Mouse (Mus musculus) hindbrain, embryonic 16.5 days (tissue): Measurements from ENCODE around the gene Tmem30b. TPM values are rescaled to one million over a fixed set of nuclear protein-coding genes. Genes with fewer than 3 reads are reported as not detected.
A peak's percentile ranks its signal among the peaks of the same experiment; 100 is the strongest.
"Not testable (repeated sequence)": the region's sequence is repeated elsewhere in the genome, so short reads cannot be mapped to it uniquely, and the experiment has no call there.

Experiments used
- ATAC-seq: fragments of 200-750 bp; cut with Nextera tagmentation; 2 replicates; pipeline ENCODE4 v1.8.0; 2017; ENCODE audit warnings: moderate TSS enrichment, moderate library complexity
- H3K27ac ChIP-seq: fragments of 300-500 bp; sonication (generic); 2 replicates; pipeline ENCODE4 v1.5.1; 2014; ENCODE audit warnings: low read depth, mild to moderate bottlenecking, control low read depth, low read length, moderate library complexity
- H3K27me3 ChIP-seq: fragments of 300-500 bp; sonication (generic); replicated peaks from 2 replicates; pipeline ENCODE4 v1.6.1; 2014; ENCODE audit warnings: low read length; ENCODE audit not compliant: control insufficient read depth, insufficient read depth
- H3K36me3 ChIP-seq: fragments of 300-500 bp; sonication (generic); 2 replicates; pipeline ENCODE4 v1.6.1; 2014; ENCODE audit warnings: mild to moderate bottlenecking, low read length, moderate library complexity, mixed read lengths; ENCODE audit not compliant: control insufficient read depth, insufficient read depth
- H3K4me1 ChIP-seq: fragments of 300-500 bp; sonication (generic); 2 replicates; pipeline ENCODE4 v1.6.1; 2014; ENCODE audit warnings: low read depth, low read length; ENCODE audit not compliant: control insufficient read depth, insufficient read depth
- H3K4me2 ChIP-seq: fragments of 300-500 bp; sonication (generic); 2 replicates; pipeline ENCODE4 v1.6.1; 2014; ENCODE audit warnings: mild to moderate bottlenecking, low read length, control low read depth, moderate library complexity
- H3K4me3 ChIP-seq: fragments of 300-500 bp; sonication (generic); 2 replicates; pipeline ENCODE4 v1.5.1; 2014; ENCODE audit warnings: mild to moderate bottlenecking, low read length, control low read depth, moderate library complexity
- H3K9ac ChIP-seq: fragments of 300-500 bp; sonication (generic); 2 replicates; pipeline ENCODE4 v1.6.1; 2014; ENCODE audit warnings: low read depth, mild to moderate bottlenecking, control low read depth, low read length, moderate library complexity
- H3K9me3 ChIP-seq: fragments of 300-500 bp; sonication (generic); 2 replicates; pipeline ENCODE4 v1.6.1; 2014; ENCODE audit warnings: mild to moderate bottlenecking, low read length, moderate library complexity; ENCODE audit not compliant: control insufficient read depth
- WGBS: fragments of 180-500 bp; shearing (Covaris S2); extraction: QIAGEN DNeasy Blood & Tissue Kit; methylation state at CpG from one replicate; pipeline ENCODE4 v1.1.7; 2014; 5-methylcytosine and 5-hydroxymethylcytosine counted together
- polyA plus RNA-seq: library from polyadenylated mRNA; unstranded; fragments of >200 nt; fragmentation: Nextera tagmentation; extraction: Ambion mirVana; gene quantifications from 2 replicates; pipeline ENCODE4 v1.2.1, GENCODE M21; 2015

Gene Tmem30b
- polyA plus RNA-seq, 1 experiment from 2014 or later = 0.21 TPM

DNA sequence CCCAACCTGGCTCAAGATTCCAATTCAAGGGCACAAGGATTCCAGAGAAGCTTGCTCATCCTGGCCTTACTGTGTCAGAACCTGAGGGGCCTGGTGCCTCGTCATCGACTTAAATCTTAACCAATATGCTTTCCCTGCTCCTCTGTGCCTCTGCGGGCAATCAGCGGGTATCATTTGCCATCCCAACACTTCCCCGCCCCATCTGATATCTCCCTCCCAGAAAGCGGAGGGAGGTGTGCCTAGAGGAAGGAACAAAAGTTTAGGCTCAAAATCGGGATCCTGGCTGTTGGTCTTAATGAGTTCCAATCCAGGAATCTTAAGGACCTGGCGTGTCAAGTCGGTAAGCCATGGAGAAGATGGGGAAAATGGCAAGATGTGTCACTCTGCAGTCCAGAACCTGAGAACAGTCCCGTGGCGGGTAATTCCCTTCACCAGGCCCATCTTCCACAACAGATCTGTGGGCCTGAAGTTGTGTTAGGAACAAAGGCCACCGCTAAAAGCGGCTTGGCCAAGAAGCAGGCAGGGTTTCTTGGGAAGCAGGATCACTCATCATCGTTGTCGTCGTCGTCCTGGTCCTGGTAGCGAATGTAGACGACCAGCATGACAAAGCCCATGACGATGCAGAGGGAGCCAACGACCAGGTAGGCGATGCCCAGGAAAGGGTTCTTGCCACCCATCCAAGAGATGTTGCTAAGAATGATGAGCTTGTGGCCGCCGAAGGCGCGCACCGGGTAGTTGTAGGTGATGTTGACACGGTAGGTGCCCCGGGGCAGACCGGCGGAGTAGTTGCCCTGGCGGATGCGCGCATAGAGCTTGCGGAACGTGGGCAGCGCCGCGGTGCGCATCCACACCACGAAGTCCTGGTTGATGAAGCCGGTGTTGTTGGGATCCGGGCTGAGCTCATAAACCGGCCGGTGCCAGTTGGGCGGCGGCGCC is 1.2 kb downstream of the Tmem30b start:
- H3K4me1 ChIP-seq = peaks cover 12% of the 10 kb centered on the region
- peak overlapping the region; percentile 56 for H3K4me2 ChIP-seq
- no peaks in the 10 kb centered on the region for H3K9me3 ChIP-seq
- 16% methylated on average over 48 of the region's 48 CpGs for WGBS
- no peak overlapping the region for H3K27ac ChIP-seq
- peak overlapping the region; percentile 27 for H3K9ac ChIP-seq
- no peaks in the 10 kb centered on the region for H3K36me3 ChIP-seq
- ATAC-seq = no peak
- peak overlapping the region; percentile 41 for H3K4me3 ChIP-seq
- peaks cover 64% of the 10 kb centered on the region for H3K27me3 ChIP-seq

DNA sequence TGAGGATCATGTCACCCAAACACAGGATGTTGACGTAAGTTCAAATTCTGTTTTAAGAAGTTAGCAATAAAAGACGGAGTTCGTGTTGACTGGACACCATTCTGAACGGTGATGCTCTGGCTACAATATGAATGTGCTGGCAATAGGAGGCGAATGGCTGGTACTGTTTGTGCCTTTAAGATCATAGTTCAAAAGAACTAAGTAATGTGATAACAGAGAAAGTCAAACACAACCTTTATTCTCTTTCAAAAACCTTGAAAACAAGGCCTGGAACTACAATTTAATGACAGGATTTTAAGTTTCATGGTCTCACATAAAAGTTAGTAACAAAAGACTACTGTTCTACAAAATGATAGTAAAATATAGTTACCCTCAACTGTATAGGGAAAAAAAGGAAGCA is 3.0 kb downstream of the Tmem30b start:
- ATAC-seq = no peak

DNA sequence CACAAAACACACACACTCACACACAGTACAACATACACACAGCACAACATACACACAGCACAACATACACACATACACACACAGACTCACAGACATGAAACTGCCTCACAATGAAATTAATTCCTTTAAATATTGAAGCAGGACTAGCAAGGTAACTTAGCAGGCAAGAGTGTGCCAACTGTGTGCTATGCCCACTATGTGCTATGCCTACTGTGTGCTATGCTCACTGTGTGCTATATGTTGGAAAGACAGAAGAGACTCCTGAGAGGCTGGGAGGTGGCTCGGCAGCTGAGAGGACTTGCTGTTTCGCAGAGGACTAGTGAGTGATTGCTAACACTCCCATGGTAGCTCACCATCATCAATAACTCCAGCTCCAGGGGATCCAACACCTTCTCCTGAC is 5.8 kb downstream of the Tmem30b start:
- no peaks in the 10 kb centered on the region for H3K9me3 ChIP-seq
- no peak overlapping the region for H3K4me2 ChIP-seq
- no peaks in the 10 kb centered on the region for H3K36me3 ChIP-seq

More for the DNA sequence above, 3.0 kb downstream of the Tmem30b start:
- Histone ChIP-seq H3K9me3 (no peaks in the 10 kb centered on the region), H3K4me2 (no peak overlapping the region), H3K36me3 (no peaks in the 10 kb centered on the region), H3K27me3 (peaks cover 49% of the 10 kb centered on the region), H3K27ac (no peak overlapping the region), H3K4me1 (peaks cover 12% of the 10 kb centered on the region), H3K4me3 (no peak overlapping the region), H3K9ac (no peak overlapping the region)
- 87% methylated on average over 5 of the region's 5 CpGs for WGBS

DNA sequence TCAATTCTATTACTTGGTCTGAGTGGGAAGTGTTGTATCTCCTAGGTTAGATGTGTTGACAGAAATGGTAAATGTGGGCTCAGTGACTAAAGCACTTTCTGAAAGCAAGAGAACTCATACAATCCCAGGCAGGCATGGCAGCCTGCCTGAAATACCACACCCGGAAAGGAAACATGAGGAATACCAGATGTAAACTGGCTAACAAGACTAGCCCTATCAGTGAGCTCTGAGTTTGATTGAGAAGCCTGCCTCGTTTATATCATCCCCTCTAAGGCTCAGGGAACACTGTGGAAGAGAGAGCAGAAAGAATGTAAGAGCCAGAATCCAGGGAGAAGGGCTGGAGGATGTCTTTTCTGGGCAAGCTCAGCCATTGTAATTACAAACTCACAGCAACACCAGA is 7.0 kb downstream of the Tmem30b start:
- Histone ChIP-seq H3K27ac (no peak overlapping the region), H3K36me3 (no peaks in the 10 kb centered on the region), H3K4me3 (no peak overlapping the region), H3K9ac (no peak overlapping the region), H3K4me1 (no peaks in the 10 kb centered on the region), H3K4me2 (no peak overlapping the region), H3K9me3 (no peaks in the 10 kb centered on the region), H3K27me3 (peaks cover 11% of the 10 kb centered on the region)
- ATAC-seq = no peak
- 44% methylated on average over 2 of the region's 2 CpGs for WGBS

More for the DNA sequence above, 5.8 kb downstream of the Tmem30b start:
- ATAC-seq = no peak
- H3K4me3 ChIP-seq = no peak overlapping the region
- no peak overlapping the region for H3K9ac ChIP-seq
- no peak overlapping the region for H3K27ac ChIP-seq
- H3K4me1 ChIP-seq = peaks cover 2% of the 10 kb centered on the region
- H3K27me3 ChIP-seq = peaks cover 23% of the 10 kb centered on the region
- 83% methylated on average over 2 of the region's 2 CpGs for WGBS

DNA sequence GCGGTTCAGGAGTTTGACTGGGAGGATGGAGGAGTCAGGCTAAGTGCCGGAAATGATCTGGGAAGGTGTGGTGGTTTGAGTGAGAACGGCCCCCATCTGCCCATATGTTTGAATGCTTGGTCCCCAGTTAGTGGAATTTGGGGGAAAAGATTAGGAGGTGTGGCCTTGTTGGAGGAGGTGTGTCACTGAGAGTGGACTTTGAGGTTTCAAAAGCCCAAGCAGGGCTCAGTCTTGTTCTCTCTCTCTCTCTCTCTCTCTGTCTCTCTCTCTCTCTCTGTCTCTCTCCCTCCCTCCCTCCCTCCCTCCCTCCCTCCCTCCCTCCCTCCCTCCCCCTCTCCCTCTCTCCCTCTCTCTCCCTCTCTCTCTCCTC is 8.1 kb downstream of the Tmem30b start:
- not testable (repeated sequence) for H3K36me3 ChIP-seq, ATAC-seq, H3K4me3 ChIP-seq, H3K9ac ChIP-seq, H3K4me1 ChIP-seq, H3K27me3 ChIP-seq, H3K27ac ChIP-seq, H3K9me3 ChIP-seq
- H3K4me2 ChIP-seq = peak overlapping the region; percentile 19; the same call in 1 of the 2 replicates
- WGBS = 53% methylated on average over 3 of the region's 3 CpGs

DNA sequence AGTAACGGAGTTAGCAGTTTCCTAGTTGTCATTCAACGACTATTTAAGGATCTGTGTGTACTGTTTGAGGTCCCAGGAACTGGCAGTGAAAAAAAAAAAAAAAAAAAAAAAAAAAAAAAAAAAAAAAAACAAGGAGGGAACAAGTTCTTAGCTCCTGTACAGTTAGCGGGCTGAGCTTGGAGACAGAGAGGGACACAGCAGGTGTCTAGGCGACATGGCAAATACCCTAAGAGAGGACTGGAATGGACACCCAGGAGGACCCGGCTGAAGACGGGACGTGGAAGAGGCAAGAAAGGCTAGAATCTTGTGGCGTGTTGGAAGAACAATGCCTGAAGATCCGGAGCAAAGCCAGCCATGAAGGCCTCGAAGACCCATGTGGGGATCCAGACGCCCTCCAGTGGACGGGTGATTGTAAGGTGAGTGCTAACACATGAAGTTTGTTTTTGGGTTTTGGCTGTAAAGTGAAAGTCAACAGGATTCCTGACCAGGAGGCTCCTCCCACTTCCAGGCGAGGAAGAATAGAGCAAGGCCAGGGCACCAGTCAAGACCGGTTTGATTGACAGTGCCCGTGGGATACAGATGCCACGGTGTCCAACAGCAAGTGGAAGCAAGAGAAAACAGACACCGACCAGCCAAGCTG is 8.6 kb downstream of the Tmem30b start:
- ATAC-seq = no peak
- no peak overlapping the region for H3K9ac ChIP-seq
- peak overlapping the region; percentile 19; the same call in 1 of the 2 replicates for H3K4me2 ChIP-seq
- H3K9me3 ChIP-seq = no peaks in the 10 kb centered on the region
- H3K36me3 ChIP-seq = no peaks in the 10 kb centered on the region
- no peaks in the 10 kb centered on the region for H3K4me1 ChIP-seq
- no peak overlapping the region for H3K27ac ChIP-seq
- H3K4me3 ChIP-seq = no peak overlapping the region
- WGBS = 28% methylated on average over 17 of the region's 17 CpGs
- peaks cover 5% of the 10 kb centered on the region for H3K27me3 ChIP-seq

DNA sequence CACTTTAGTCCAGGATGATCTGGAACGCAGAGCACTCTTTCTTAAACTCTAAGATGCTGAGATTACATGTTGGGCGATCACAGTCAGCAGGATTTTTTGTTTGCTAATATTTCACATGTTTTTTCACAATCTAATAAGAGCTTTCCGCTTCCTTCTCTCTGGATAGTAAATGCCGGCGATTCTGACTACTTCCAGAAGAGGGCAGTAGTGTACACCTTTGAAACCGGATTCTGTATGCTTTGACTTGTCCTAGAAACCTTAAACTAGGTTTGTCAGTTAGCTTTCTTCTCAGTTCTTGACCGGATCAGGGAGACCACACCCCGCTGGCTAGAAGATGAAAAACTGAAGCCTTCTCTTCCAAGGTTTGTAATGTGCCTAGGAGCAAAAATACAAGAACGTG is 11.6 kb downstream of the Tmem30b start:
- Histone ChIP-seq H3K4me3 (no peak overlapping the region), H3K4me2 (no peak overlapping the region), H3K4me1 (no peaks in the 10 kb centered on the region), H3K9ac (no peak overlapping the region), H3K27ac (no peak overlapping the region), H3K9me3 (no peaks in the 10 kb centered on the region), H3K27me3 (no peaks in the 10 kb centered on the region; the same call in 1 of the 2 replicates), H3K36me3 (no peaks in the 10 kb centered on the region)
- WGBS = 12% methylated on average over 9 of the region's 9 CpGs
- no peak for ATAC-seq

DNA sequence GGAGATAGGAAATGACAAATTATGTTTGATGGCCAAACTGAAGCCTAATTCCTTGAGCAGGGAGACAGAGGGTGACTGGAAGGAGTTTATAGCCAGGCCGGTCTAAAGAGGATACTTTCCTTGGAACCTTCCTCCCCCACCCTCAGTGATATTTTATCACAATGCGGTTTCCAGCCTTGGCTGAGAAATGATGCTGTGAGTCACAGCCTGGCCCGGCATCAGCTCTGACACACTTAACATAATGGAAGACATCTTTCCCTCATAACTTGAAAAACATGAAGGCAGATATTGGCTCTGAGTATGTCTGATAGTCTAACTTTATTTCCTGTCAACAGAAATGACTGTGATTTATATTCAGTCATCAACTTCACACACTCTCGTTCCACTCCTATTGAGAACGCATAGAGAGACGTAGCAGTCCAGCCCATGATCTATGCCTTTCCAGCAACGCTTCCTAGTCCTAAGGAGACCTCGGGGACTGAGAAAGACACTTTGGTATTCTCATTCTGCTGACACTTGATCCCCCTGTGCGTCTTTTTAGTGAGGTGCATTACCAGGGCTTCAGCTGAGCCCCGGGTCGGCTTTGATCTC is 14.2 kb downstream of the Tmem30b start:
- ATAC-seq = no peak
- Histone ChIP-seq H3K4me1 (no peaks in the 10 kb centered on the region), H3K9ac (no peak overlapping the region), H3K36me3 (no peaks in the 10 kb centered on the region), H3K27me3 (no peaks in the 10 kb centered on the region; the same call in 1 of the 2 replicates), H3K9me3 (no peaks in the 10 kb centered on the region), H3K4me3 (no peak overlapping the region), H3K27ac (no peak overlapping the region), H3K4me2 (no peak overlapping the region)
- 79% methylated on average over 11 of the region's 11 CpGs for WGBS

DNA sequence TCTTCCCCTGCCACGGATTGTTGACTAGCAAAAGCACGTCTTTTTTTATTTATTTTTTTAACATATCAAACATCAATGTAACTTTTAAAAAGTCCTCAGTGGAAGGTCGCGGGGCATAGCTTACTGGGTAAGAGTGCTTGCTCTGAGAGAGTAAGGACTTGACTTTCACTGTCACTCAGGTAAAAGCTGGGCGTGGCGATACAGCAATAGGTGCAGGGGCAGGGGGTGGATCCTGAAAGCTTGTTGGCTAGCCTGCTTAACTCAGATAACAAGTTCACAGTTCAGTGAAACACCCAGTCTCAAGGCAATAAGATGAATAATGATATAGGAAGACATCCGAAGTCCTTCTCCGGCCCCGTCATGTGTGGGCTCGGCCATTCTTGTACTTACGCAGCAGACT is 16.6 kb downstream of the Tmem30b start:
- no peak for ATAC-seq
- Histone ChIP-seq H3K36me3 (no peaks in the 10 kb centered on the region), H3K4me1 (no peaks in the 10 kb centered on the region), H3K4me3 (no peak overlapping the region), H3K27me3 (no peaks in the 10 kb centered on the region; the same call in 1 of the 2 replicates), H3K4me2 (no peak overlapping the region), H3K9me3 (no peaks in the 10 kb centered on the region), H3K27ac (no peak overlapping the region), H3K9ac (no peak overlapping the region)
- WGBS = 90% methylated on average over 11 of the region's 11 CpGs
